Mouse (Mus musculus) heart, adult 2 months (tissue): Measurements from ENCODE around the gene Irf2. TPM values are rescaled to one million over a fixed set of nuclear protein-coding genes. Genes with fewer than 3 reads are reported as not detected.
A peak's percentile ranks its signal among the peaks of the same experiment; 100 is the strongest.

Experiments
- DNase-seq, 2 experiments: peaks; one replicate each; pipeline ENCODE4 v3.0.0; 2021
- H3K27ac ChIP-seq: fragments of 200-600 bp; 2 replicates; pipeline ENCODE4 v1.8.1; 2022
- H3K27me3 ChIP-seq: fragments of 200-500 bp; 2 replicates; pipeline ENCODE4 v1.6.1; 2012; ENCODE audit warnings: mild to moderate bottlenecking, low read length, inconsistent platforms, mixed read lengths; ENCODE audit not compliant: control insufficient read depth, insufficient read depth
- H3K36me3 ChIP-seq: fragments of 200-500 bp; 2 replicates; pipeline ENCODE4 v1.6.1; 2012; ENCODE audit warnings: low read length, inconsistent platforms; ENCODE audit not compliant: control insufficient read depth, insufficient read depth
- H3K4me1 ChIP-seq: fragments of 200-500 bp; 2 replicates; pipeline ENCODE4 v1.6.1; 2011; ENCODE audit warnings: low read length; ENCODE audit not compliant: control insufficient read depth, insufficient read depth
- H3K4me3 ChIP-seq: fragments of 200-600 bp; 2 replicates; pipeline ENCODE4 v1.8.1; 2022
- H3K79me2 ChIP-seq: fragments of 200-500 bp; replicated peaks from 2 replicates; pipeline ENCODE4 v1.6.1; 2012; ENCODE audit warnings: mild to moderate bottlenecking, inconsistent platforms, low read length, moderate library complexity, mixed read lengths; ENCODE audit not compliant: control insufficient read depth, insufficient read depth
- H3K9ac ChIP-seq: fragments of 200-500 bp; 2 replicates; pipeline ENCODE4 v1.6.1; 2012; ENCODE audit warnings: low read depth, mild to moderate bottlenecking, control low read depth, inconsistent platforms, low read length, mixed read lengths
- CTCF ChIP-seq: fragments of 200-600 bp; IDR thresholded peaks from 2 replicates; pipeline ENCODE4 v1.8.1; 2022; ENCODE audit warnings: antibody characterized with exemption, mild to moderate bottlenecking, moderate library complexity
- EP300 ChIP-seq: fragments of 200-500 bp; IDR thresholded peaks from 2 replicates; pipeline ENCODE4 v1.6.1; 2011; ENCODE audit warnings: low read depth, low read length, control low read depth; ENCODE audit not compliant: insufficient read depth
- POLR2A ChIP-seq: fragments of 200-500 bp; IDR thresholded peaks from 2 replicates; pipeline ENCODE4 v1.6.1; 2011; ENCODE audit warnings: mild to moderate bottlenecking, low read depth, low read length, control low read depth; ENCODE audit not compliant: insufficient read depth
- WGBS: fragments of 180-500 bp; shearing (Covaris S2); methylation state at CpG from one replicate; pipeline ENCODE4 v1.1.7; 2018; 5-methylcytosine and 5-hydroxymethylcytosine counted together
- intact Hi-C: fragments of 180-260 bp; cut with DNase I; formaldehyde crosslinking; loops from one replicate; pipeline ENCODE4 v1.15.1; 2025
- polyA plus RNA-seq: library from polyadenylated mRNA; depleted of rRNA; stranded (reverse); fragments of >200 nt; gene quantifications from 2 replicates; pipeline ENCODE4 v1.2.3, GENCODE M21; 2012
- total RNA-seq, 2 experiments: library from RNA; stranded (reverse); gene quantifications; 2 replicates each; pipeline ENCODE4 v1.2.3; 2021

The Irf2 gene
- total and polyA plus RNA-seq, 3 experiments, result 10.3 to 35.9 (median 31.8) TPM

DNA sequence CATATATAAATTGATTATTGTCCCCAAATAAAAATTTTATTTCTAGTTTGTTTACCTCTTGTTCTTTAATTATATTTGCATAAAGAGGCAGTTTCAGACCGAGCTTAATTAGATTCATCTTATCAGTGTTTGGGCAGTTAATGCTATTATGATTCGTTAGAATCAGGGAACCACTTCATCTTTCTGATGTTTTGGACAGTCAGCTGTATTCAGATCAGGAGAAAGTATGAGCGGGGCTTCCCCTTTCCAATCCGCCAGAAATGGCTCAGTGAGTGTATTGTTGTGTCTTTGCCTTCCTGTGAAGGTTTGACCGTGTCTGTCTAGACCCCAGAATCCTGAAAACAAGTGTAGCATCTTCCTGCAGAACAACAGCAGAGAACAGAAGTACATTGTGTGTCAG, 97.4 kb downstream of the Irf2 start:
- TF ChIP-seq EP300 (no peak), CTCF (no peak), POLR2A (no peak)
- no peak overlapping the region for H3K4me3 ChIP-seq
- peaks cover 20% of the 10 kb centered on the region for H3K4me1 ChIP-seq
- H3K79me2 ChIP-seq, result no peaks in the 10 kb centered on the region
- H3K9ac ChIP-seq, result no peak overlapping the region
- intact Hi-C loops, result no loop called here
- H3K36me3 ChIP-seq, result peaks cover 31% of the 10 kb centered on the region
- no peak overlapping the region for H3K27ac ChIP-seq
- WGBS, result 74% methylated on average over 5 of the region's 5 CpGs
- no peaks in the 10 kb centered on the region for H3K27me3 ChIP-seq
- DNase-seq, result no peak

DNA sequence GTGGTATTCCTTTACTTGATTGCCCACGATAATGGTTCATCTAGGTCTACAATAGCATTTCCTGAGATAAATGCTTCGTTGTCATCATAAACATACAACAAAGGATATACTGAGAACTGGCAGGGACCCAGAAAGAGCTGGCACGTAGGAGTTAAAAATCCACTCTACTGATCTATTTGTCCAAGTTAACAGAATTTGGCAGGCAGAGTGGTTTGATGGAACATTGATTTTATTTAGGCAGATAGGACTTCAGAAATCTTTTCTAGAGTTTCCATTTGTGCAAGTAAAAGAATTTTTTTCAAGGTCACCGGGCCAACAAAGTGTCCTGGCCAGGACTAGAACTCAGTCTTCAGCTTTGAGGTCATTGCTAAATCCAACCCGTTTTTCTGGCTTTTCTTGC, 98.5 kb downstream of the Irf2 start:
- peaks cover 30% of the 10 kb centered on the region for H3K36me3 ChIP-seq
- H3K4me1 ChIP-seq, result peaks cover 28% of the 10 kb centered on the region
- TF ChIP-seq EP300 (no peak), POLR2A (no peak), CTCF (no peak)
- no peak overlapping the region for H3K4me3 ChIP-seq
- intact Hi-C loops, result no loop called here
- H3K27me3 ChIP-seq, result no peaks in the 10 kb centered on the region
- no peaks in the 10 kb centered on the region for H3K79me2 ChIP-seq
- no peak for DNase-seq
- H3K27ac ChIP-seq, result no peak overlapping the region
- no peak overlapping the region for H3K9ac ChIP-seq
- 54% methylated on average over 5 of the region's 5 CpGs for WGBS

DNA sequence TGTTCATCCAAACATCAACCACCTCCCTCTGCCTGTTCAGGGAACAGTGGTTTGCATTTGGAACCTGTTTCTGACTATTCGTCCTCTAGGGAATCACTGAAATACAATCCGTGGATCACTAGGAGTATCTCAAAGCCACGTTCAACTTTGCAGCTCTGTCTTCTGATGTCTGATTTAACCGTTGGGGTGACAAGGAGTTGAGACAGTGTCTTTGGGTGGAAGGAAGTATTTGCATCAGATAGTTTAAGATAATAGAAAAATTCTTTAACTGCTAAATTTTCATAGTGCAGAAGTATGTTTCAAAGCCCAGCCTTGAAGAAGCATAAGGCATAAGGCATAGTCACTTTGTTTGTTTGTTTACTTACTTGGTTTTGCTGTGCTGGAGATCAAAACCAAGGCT, 100.9 kb downstream of the Irf2 start:
- Histone ChIP-seq H3K79me2 (no peaks in the 10 kb centered on the region), H3K4me1 (peaks cover 39% of the 10 kb centered on the region), H3K27me3 (no peaks in the 10 kb centered on the region), H3K9ac (no peak overlapping the region), H3K27ac (peak overlapping the region; percentile 20; the same call in 1 of the 2 replicates), H3K4me3 (no peak overlapping the region), H3K36me3 (peaks cover 41% of the 10 kb centered on the region)
- DNase-seq, result no peak
- 72% methylated on average over 4 of the region's 4 CpGs for WGBS
- intact Hi-C loops, result loop anchor here (5.0 kb wide), 1 partner anchor 153 kb away; no protein-coding TSS in a partner anchor
- no peak for TF ChIP-seq CTCF
- TF ChIP-seq EP300, result no peak
- TF ChIP-seq POLR2A, result no peak

DNA sequence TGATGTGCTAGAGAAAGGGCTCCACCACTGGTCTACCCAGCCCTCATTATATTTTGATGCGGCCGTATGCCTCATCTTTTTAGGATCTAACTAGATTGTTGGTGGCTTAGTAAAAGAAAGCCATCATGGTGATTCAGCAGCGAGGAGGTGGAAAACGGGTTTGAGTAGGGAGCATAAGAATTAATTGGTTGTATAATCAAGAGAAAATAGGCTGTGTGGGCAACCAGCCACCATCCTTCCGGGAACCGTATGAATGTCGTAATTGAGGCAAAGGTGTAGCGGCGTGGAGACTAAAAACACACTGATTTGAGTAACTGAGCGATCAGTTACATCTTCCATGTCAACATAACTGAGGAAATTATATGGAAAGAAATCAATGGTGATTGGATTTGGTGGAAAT, 101.3 kb downstream of the Irf2 start:
- Histone ChIP-seq H3K4me1 (peaks cover 41% of the 10 kb centered on the region), H3K36me3 (peaks cover 42% of the 10 kb centered on the region), H3K27ac (peak overlapping the region; percentile 20; the same call in 1 of the 2 replicates), H3K4me3 (no peak overlapping the region), H3K9ac (no peak overlapping the region), H3K79me2 (no peaks in the 10 kb centered on the region), H3K27me3 (no peaks in the 10 kb centered on the region)
- intact Hi-C loops, result loop anchor here (5.0 kb wide), 1 partner anchor 153 kb away; no protein-coding TSS in a partner anchor
- WGBS, result 88% methylated on average over 10 of the region's 10 CpGs
- DNase-seq, result no peak
- TF ChIP-seq EP300, result no peak
- no peak for TF ChIP-seq CTCF
- TF ChIP-seq POLR2A, result no peak

DNA sequence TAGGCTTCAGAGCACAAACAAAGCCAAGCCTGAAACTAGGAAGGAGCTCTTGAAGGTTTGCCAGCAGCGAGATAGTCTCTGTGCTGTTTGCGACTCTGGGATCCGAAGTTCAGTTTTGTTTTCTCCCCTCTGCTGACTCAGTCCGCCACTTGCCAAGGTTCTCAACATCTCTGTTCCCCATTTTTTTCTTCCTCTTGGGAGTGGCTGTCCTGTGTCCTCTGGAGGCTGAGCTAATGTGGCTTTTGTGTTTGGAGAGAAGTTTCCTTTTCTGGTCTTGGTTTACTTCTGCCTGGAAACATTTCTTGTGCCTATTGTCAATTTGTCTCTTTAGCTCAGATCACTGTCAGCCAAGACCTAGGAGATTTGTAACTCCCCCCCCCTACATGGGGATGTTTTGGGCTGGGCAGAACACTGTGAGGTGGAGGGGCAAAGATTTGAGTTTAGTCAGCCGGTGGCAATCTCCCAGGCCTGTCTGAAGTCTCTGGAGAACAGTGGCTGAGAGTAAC, 103.2 kb downstream of the Irf2 start:
- Histone ChIP-seq H3K9ac (peak overlapping the region; percentile 26), H3K36me3 (peaks cover 47% of the 10 kb centered on the region)

DNA sequence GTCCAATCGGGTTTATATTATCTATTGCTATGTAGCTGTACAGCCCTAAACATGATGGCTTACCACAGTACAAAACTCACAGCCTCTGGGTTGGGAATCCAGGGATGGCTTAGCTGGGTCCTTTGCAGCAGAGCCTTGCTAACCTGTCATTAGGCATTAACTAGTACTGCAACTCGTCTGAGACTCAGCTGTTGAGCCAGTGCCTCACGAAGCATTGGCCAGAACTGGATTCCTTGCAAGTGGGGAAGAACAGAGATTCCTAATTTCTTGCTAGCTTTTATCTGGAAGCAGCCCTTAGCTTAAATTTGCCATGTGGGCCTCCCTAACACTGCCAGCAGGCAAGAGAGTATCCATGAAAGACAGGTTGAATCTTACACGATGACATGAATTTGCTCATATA, 104.3 kb downstream of the Irf2 start:
- Histone ChIP-seq H3K36me3 (peaks cover 48% of the 10 kb centered on the region), H3K4me3 (no peak overlapping the region), H3K9ac (no peak overlapping the region), H3K4me1 (peaks cover 36% of the 10 kb centered on the region), H3K27me3 (no peaks in the 10 kb centered on the region), H3K27ac (peak overlapping the region; percentile 94), H3K79me2 (no peaks in the 10 kb centered on the region)
- intact Hi-C loops, result loop anchor here (2.0 to 5.0 kb wide), 2 partner anchors 103 to 157 kb away; no protein-coding TSS in a partner anchor
- no peak for DNase-seq
- 71% methylated on average over 4 of the region's 4 CpGs for WGBS
- no peak for TF ChIP-seq CTCF
- TF ChIP-seq POLR2A, result no peak

More for the DNA sequence above, 103.2 kb downstream of the Irf2 start:
- H3K27me3 ChIP-seq, result no peaks in the 10 kb centered on the region
- no peak overlapping the region; the same call in 1 of the 2 replicates for H3K4me3 ChIP-seq
- intact Hi-C loops, result loop anchor here (2.0 to 5.0 kb wide), 2 partner anchors 102 to 155 kb away; no protein-coding TSS in a partner anchor
- TF ChIP-seq EP300, result peak; percentile 86
- no peak for TF ChIP-seq CTCF
- TF ChIP-seq POLR2A, result peak; percentile 57
- DNase-seq, result peak; percentile 74 to 87
- 17% methylated on average over 5 of the region's 5 CpGs for WGBS
- H3K4me1 ChIP-seq, result peaks cover 35% of the 10 kb centered on the region
- H3K27ac ChIP-seq, result peak overlapping the region; percentile 94
- no peaks in the 10 kb centered on the region for H3K79me2 ChIP-seq
